Mouse (Mus musculus) activated CD4-positive, CD25-positive, alpha-beta regulatory T cell, adult 9 weeks (primary cell): ENCODE results near the gene Lrrd1. TPM values are rescaled to one million over a fixed set of nuclear protein-coding genes. Genes with fewer than 3 reads are reported as not detected.

ENCODE experiments used
- polyA plus RNA-seq: library from polyadenylated mRNA; unstranded; fragments of 100-300 nt; shearing (Covaris generic); gene quantifications from one replicate; pipeline ENCODE4 v1.2.1, GENCODE M21; 2017

The Lrrd1 gene
- polyA plus RNA-seq, result 0.43 TPM

DNA sequence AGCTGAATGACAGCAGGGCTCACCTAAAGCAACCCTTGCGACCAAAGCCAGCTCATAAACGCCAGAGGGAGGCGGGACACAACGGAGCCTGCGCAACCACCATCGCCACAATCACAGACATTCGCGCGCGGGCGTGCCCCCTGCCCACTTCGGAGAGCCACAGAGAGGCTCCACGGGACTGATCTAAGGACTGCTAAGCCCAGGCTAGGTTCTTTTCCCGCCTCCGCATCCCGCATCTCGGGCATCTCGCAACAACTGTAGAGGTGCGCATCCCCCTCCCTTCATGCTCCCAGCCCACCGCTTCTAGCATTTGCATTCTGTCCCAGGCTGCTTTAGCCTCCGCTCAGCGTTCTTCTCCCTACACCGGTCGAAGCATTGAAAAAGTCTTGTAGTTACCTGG lies at the start of gene Lrrd1:
Gene Lrrd1 (plus strand): TSS at position 148 of the 400 bp plus-strand sequence.

DNA sequence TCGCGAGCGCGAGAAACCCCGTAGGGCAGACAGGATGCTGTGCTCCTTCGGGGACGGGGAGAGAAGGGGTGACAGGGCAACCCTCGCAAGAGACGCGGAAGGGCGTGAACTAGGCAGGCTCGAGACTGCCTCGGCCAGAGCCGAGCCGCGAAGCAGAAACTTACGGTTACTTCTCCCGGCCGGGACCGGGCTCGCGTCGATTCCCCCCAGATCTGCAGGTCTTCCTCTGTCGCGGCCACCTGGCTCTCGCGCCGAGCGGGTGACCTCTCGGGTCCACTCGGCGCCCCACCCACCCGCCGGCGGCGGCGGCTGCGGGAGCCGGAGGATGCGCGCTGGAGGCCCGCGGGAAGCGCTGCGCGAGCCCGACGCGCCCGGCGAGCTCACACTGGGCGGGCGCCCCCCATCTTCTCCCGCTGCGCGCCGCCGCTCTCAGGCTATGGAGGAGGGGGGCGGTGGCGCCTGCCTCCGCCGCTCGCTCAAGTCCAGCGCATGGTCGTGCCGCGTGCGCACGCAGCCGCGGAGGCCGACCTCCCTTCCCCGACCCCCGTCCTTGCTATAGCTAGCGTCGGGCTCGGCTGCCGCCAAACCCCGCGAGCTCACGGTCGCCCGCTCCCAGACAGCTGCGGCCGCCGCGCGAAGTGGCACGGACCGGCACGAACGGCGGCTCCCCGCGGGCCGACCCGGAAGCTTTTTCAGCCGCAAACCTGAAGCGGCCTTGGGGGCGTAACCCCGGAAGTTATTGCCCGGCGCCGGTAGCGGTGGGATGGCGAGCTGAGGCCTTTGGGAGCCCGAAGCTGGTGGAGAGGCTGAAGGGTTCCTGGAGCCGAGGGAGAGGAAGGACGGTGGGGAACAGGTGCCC lies 42.3 kb upstream of the Lrrd1 start, which contains the start of the genes Ankib1 and Krit1:
Gene Ankib1 (minus strand): TSS at position 493 of the 859 bp plus-strand sequence.
Gene Krit1 (plus strand): TSS at position 752 of the 859 bp plus-strand sequence.

DNA sequence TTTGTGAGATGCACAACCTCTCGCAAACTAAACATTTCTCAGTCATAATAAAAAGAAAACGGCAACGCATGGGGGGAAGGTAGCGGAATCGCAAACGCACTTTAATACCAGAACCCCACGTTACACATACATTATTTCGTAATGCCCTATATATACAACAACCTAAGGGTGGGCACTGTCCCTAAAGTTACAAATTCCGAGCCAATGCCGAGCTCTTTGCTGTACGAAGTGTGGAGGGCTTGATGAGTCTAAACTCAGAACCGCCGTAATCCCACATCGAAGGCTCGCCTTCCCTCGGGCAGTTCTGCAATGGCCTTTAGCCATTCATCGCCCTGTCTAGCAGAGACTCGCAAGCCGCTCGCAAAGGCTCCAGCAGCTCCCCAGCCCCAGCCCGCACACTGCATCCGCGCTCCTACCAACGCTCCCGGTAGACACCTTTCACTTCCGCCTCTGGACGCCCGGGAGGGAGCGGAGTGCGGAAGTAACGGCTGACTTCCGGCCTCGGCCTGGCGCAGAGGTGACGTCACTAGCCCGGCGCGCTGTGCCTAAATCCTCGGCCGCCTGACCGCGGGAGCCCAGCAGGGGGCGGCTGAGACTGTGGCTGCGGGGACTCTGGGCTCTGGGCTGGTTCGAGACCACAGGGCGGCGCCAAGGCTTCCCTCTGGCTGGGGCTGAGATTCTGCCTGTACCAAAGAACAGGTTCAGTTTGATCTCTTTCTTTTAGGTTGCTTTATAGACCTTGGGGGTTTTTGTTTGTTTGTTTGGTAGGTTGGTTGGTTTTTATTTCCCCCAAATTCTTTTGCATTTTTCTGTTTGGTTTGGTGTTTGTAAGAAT lies 48.7 kb downstream of the Lrrd1 start, which contains the start of gene Mterf1a:
Gene Mterf1a (minus strand): TSS at position 475 of the 835 bp plus-strand sequence.

Other genes starting within 250 kb of the Lrrd1 start
- gene Pex1, start 249.1 kb upstream of the Lrrd1 start, polyA plus RNA-seq, result 13.0 TPM
- gene Rbm48, start 248.6 kb upstream of the Lrrd1 start, polyA plus RNA-seq, result 29.7 TPM
- not detected for gene Tmbim7, start 194.0 kb upstream of the Lrrd1 start, polyA plus RNA-seq
- gene Gatad1, start 188.0 kb upstream of the Lrrd1 start, polyA plus RNA-seq, result 9.3 TPM
- 10.2 TPM for gene Ankib1, start 42.2 kb upstream of the Lrrd1 start, polyA plus RNA-seq
- gene Krit1, start 42.0 kb upstream of the Lrrd1 start, polyA plus RNA-seq, result 97.4 TPM
- 28.1 TPM for gene Mterf1a, start 48.8 kb downstream of the Lrrd1 start, polyA plus RNA-seq
- gene Akap9, start 82.9 kb downstream of the Lrrd1 start, polyA plus RNA-seq, result 175 TPM